Mouse (Mus musculus) left cerebral cortex, postnatal 36 days (tissue): ENCODE data around the gene Pja2. TPM values are rescaled to one million over a fixed set of nuclear protein-coding genes. Genes with fewer than 3 reads are reported as not detected.
A peak's percentile ranks its signal among the peaks of the same experiment; 100 is the strongest.
"Not testable (repeated sequence)": the region's sequence is repeated elsewhere in the genome, so short reads cannot be mapped to it uniquely, and the experiment has no call there.

Experiments
- DNase-seq, 2 experiments: peaks; one replicate each; pipeline ENCODE4 v3.0.0; 2021 to 2022; ENCODE audit warnings: low spot score in 2 of 2, mixed read lengths in 1 of 2
- intact Hi-C: fragments of 180-260 bp; cut with DNase I; formaldehyde crosslinking; loops from one replicate; pipeline ENCODE4 v1.15.1; 2025
- total RNA-seq, 2 experiments: library from RNA; stranded (reverse); gene quantifications; 2 replicates each; pipeline ENCODE4 v1.2.3; 2021

Gene Pja2
- 100 to 1,000 TPM; 411 to 432 TPM for total RNA-seq

- DNase-seq: peak; percentile 99 to 100
- intact Hi-C loops: loop anchor here (5.0 kb wide), 1 partner anchor 270 kb away; the partner anchor contains the start of gene Man2a1
These were observed at the start of gene Pja2 for GRCm38 (mm10) chr17:64331898-64332769. Gene Pja2 (minus strand): TSS chr17:64331916.

- intact Hi-C loops: loop anchor here (10.0 kb wide), 1 partner anchor 801 kb away; no protein-coding TSS in a partner anchor
- DNase-seq: peak; percentile 54 to 58
These were observed 43.6 kb upstream of the Pja2 start for GRCm38 (mm10) chr17:64375327-64375726.

- no peak for DNase-seq
- intact Hi-C loops: no loop called here
These were observed 32.0 kb upstream of the Pja2 start for GRCm38 (mm10) chr17:64363694-64364093.

- DNase-seq: no peak
- intact Hi-C loops: no loop called here
These were observed 30.9 kb upstream of the Pja2 start for GRCm38 (mm10) chr17:64362570-64362969.

GRCm38 (mm10) chr17:64361911-64362425 lies 30.3 kb upstream of the Pja2 start:
- intact Hi-C loops: no loop called here
- DNase-seq: no peak

- DNase-seq: no peak
- intact Hi-C loops: no loop called here
These were observed 22.2 kb upstream of the Pja2 start for GRCm38 (mm10) chr17:64353940-64354339.

- DNase-seq: no peak
- intact Hi-C loops: no loop called here
These were observed 14.4 kb upstream of the Pja2 start for GRCm38 (mm10) chr17:64346135-64346534.

- intact Hi-C loops: no loop called here
- no peak for DNase-seq
These were observed 13.0 kb upstream of the Pja2 start for GRCm38 (mm10) chr17:64344576-64345172.

- intact Hi-C loops: no loop called here
- DNase-seq: peak; percentile 24 to 26
These were observed 10.0 kb upstream of the Pja2 start for GRCm38 (mm10) chr17:64341698-64342097.

GRCm38 (mm10) chr17:64339752-64340151 lies 8.0 kb upstream of the Pja2 start:
- intact Hi-C loops: no loop called here
- DNase-seq: no peak

- intact Hi-C loops: no loop called here
These were observed 5.5 kb upstream of the Pja2 start for GRCm38 (mm10) chr17:64337220-64337619.

GRCm38 (mm10) chr17:64333956-64334355 lies 2.2 kb upstream of the Pja2 start:
- intact Hi-C loops: loop anchor here (5.0 kb wide), 1 partner anchor 268 kb away; the partner anchor contains the start of gene Man2a1
- no peak for DNase-seq

More at GRCm38 (mm10) chr17:64337220-64337619, 5.5 kb upstream of the Pja2 start:
- no peak for DNase-seq

- no peak for DNase-seq
- intact Hi-C loops: loop anchor here (5.0 kb wide), 1 partner anchor 270 kb away; the partner anchor contains the start of gene Man2a1
These were observed 1.0 kb upstream of the Pja2 start for GRCm38 (mm10) chr17:64332770-64333096.

- DNase-seq: peak; percentile 57 to 72
- intact Hi-C loops: loop anchor here (5.0 kb wide), 1 partner anchor 271 kb away; the partner anchor contains the start of gene Man2a1
These were observed 322 bp downstream of the Pja2 start for GRCm38 (mm10) chr17:64331291-64331897.

GRCm38 (mm10) chr17:64330885-64331284 lies 831 bp downstream of the Pja2 start:
- no peak for DNase-seq
- intact Hi-C loops: loop anchor here (5.0 kb wide), 1 partner anchor 271 kb away; the partner anchor contains the start of gene Man2a1

GRCm38 (mm10) chr17:64324556-64324955 lies 7.2 kb downstream of the Pja2 start:
- intact Hi-C loops: no loop called here
- DNase-seq: no peak

GRCm38 (mm10) chr17:64315428-64315827 lies 16.3 kb downstream of the Pja2 start:
- no peak for DNase-seq
- intact Hi-C loops: no loop called here

- intact Hi-C loops: not testable (repeated sequence)
These were observed 17.2 kb downstream of the Pja2 start for GRCm38 (mm10) chr17:64314523-64314922.

GRCm38 (mm10) chr17:64297628-64298027 lies 34.1 kb downstream of the Pja2 start:
- intact Hi-C loops: no loop called here
- DNase-seq: no peak

More at GRCm38 (mm10) chr17:64314523-64314922, 17.2 kb downstream of the Pja2 start:
- DNase-seq: not testable (repeated sequence)

- intact Hi-C loops: no loop called here
- DNase-seq: no peak
These were observed 39.0 kb downstream of the Pja2 start for GRCm38 (mm10) chr17:64292740-64293139.
